21 mouse cellular contexts compared by ENCODE assay signal in genomic region chr1:23602710-23603291, GRCm38 (mm10).
A peak's percentile ranks its signal among the peaks of the same experiment; 100 is the strongest.
DNase-seq lines count a peak whose midpoint lies in the region; ATAC-seq and TF ChIP-seq lines count a peak whose summit lies in the region.
"Had no signal": no experiment of that assay in that cellular context is flagged by ENCODE, and none has a peak within 500 bp of the region (broad histone marks: within the 10 kb centered on the region; RNA-seq: fewer than 3 reads in every experiment).

No protein-coding gene starts in this region.

- H3K4me3 ChIP-seq in kidney, embryonic 15.5 days (replicated peaks), result no peak overlapping the region
- no peak overlapping the region for H3K4me3 ChIP-seq in kidney, postnatal 0 days (replicated peaks; ENCODE audit: low read depth, low read length)
- H3K4me3 ChIP-seq: embryonic facial prominence, embryonic 13.5 days; embryonic facial prominence, embryonic 15.5 days; erythroblast, embryonic 14.5 days; forebrain, embryonic 10.5 days; forebrain, embryonic 12.5 days had no signal

- DNase-seq in kidney, adult 18-20 months, result no peak
- peak; percentile 66 for DNase-seq in kidney, postnatal 0 days (ENCODE audit: low spot score)
- no peak for DNase-seq in kidney, adult 11 months
- DNase-seq: adrenal gland, adult 2 months; adrenal gland, postnatal 10 days; adrenal gland, postnatal 25 days; cerebellum, adult 11 months; cerebellum, adult 18-20 months; cerebellum, adult 8-10 months; cerebellum, adult 9-11 months; cerebellum, postnatal 14 days; cerebellum, postnatal 36 days; embryo, embryonic 11 days had no signal

- no peaks in the 10 kb centered on the region for H3K36me3 ChIP-seq in kidney, embryonic 15.5 days
- no peaks in the 10 kb centered on the region for H3K36me3 ChIP-seq in kidney, postnatal 0 days (ENCODE audit: insufficient read depth, low read length)
- H3K36me3 ChIP-seq: embryonic facial prominence, embryonic 13.5 days; embryonic facial prominence, embryonic 15.5 days; forebrain, embryonic 10.5 days; forebrain, embryonic 12.5 days had no signal

- no peak overlapping the region for H3K9ac ChIP-seq in kidney, embryonic 15.5 days
- H3K9ac ChIP-seq in kidney, postnatal 0 days (ENCODE audit: low read depth, low read length), result no peak overlapping the region
- H3K9ac ChIP-seq: embryonic facial prominence, embryonic 13.5 days; embryonic facial prominence, embryonic 15.5 days; forebrain, embryonic 12.5 days had no signal

- no peaks in the 10 kb centered on the region for H3K4me1 ChIP-seq in kidney, embryonic 15.5 days
- no peaks in the 10 kb centered on the region for H3K4me1 ChIP-seq in kidney, postnatal 0 days (replicated peaks; ENCODE audit: insufficient read depth, low read length)
- H3K4me1 ChIP-seq: embryonic facial prominence, embryonic 13.5 days; embryonic facial prominence, embryonic 15.5 days; forebrain, embryonic 10.5 days; forebrain, embryonic 12.5 days had no signal

- peak; percentile 77 for ATAC-seq in kidney, embryonic 15.5 days (replicated peaks; ENCODE audit: low FRiP score)
- ATAC-seq in kidney, postnatal 0 days (replicated peaks; ENCODE audit: low FRiP score, low read depth), result peak; percentile 54
- ATAC-seq: forebrain, embryonic 14.5 days; forebrain, embryonic 16.5 days had no signal

- WGBS in kidney, embryonic 15.5 days, result 65% methylated on average over 4 of the region's 4 CpGs
- 46% methylated on average over 4 of the region's 4 CpGs for WGBS in kidney, postnatal 0 days

- no peak overlapping the region for H3K4me2 ChIP-seq in kidney, embryonic 15.5 days
- no peak overlapping the region for H3K4me2 ChIP-seq in kidney, postnatal 0 days (ENCODE audit: low read length)
- H3K4me2 ChIP-seq: embryonic facial prominence, embryonic 13.5 days; embryonic facial prominence, embryonic 15.5 days; forebrain, embryonic 12.5 days had no signal

- no peaks in the 10 kb centered on the region for H3K9me3 ChIP-seq in kidney, embryonic 15.5 days (replicated peaks)
- no peaks in the 10 kb centered on the region for H3K9me3 ChIP-seq in kidney, postnatal 0 days (replicated peaks; ENCODE audit: low read length)
- H3K9me3 ChIP-seq: embryonic facial prominence, embryonic 13.5 days; embryonic facial prominence, embryonic 15.5 days; forebrain, embryonic 10.5 days; forebrain, embryonic 12.5 days had no signal

- no peak for TF ChIP-seq CTCF in kidney, postnatal 0 days (IDR thresholded peaks at IDR 0.05; ENCODE audit: low read depth)

- H3K27me3 ChIP-seq in kidney, embryonic 15.5 days, result no peaks in the 10 kb centered on the region
- H3K27me3 ChIP-seq in kidney, postnatal 0 days (ENCODE audit: insufficient read depth, low read length), result no peaks in the 10 kb centered on the region
- H3K27me3 ChIP-seq: embryonic facial prominence, embryonic 13.5 days; embryonic facial prominence, embryonic 15.5 days; forebrain, embryonic 12.5 days had no signal

- 0 out of 2 replicates have a peak overlapping the region, but pooled peaks have one; percentile 22 for H3K27ac ChIP-seq in kidney, embryonic 15.5 days
- no peak overlapping the region for H3K27ac ChIP-seq in kidney, postnatal 0 days
- H3K27ac ChIP-seq: embryonic facial prominence, embryonic 13.5 days; embryonic facial prominence, embryonic 15.5 days; forebrain, embryonic 10.5 days; forebrain, embryonic 12.5 days had no signal
